Mouse (Mus musculus): ENCODE data around the gene Prep. TPM values are rescaled to one million over a fixed set of nuclear protein-coding genes. Genes with fewer than 3 reads are reported as not detected.
"Not testable (repeated sequence)": the region's sequence is repeated elsewhere in the genome, so short reads cannot be mapped to it uniquely, and the experiment has no call there.

The Prep gene
- polyA plus RNA-seq, 1 experiment from 2014 or later: 32.4 TPM

DNA sequence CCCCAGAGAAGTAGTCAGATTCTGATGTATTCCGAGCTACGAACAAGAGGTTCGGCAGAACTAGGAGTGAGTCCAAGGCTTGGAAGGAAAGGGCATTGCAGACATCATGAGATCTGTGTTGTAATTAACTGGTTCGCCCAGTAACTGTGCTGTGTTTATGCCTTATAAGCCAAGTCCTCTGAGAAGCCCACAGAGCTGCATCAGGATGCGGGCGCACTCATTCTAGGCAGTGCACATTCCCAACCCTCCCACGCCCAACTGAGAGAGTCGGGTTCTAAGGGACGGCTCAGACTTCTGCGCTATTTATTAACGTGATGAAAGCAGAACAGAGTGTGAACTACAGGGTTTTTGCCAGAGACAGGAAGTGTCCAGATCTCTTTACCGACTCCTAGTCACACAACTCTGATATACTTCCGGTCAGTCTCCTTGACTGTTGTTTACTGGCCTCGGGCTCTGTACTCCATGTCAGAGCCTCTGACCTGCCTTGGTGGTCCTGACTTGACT is 87.6 kb downstream of the Prep start:
- Histone ChIP-seq H3K4me2 (ENCODE audit: low read depth) (no peak overlapping the region), H3K27ac (ENCODE audit: low read depth, low read length) (no peak overlapping the region), H3K4me1 (ENCODE audit: control insufficient read depth, insufficient read depth, low read length) (no peaks in the 10 kb centered on the region; the same call in 1 of the 2 replicates), H3K4me3 (ENCODE audit: low read depth, low read length) (no peak overlapping the region), H3K36me3 (ENCODE audit: control insufficient read depth, insufficient read depth, low read length) (peaks cover 14% of the 10 kb centered on the region), H3K9ac (ENCODE audit: low read length) (no peak overlapping the region), H3K9me3 (ENCODE audit: control insufficient read depth, low read length) (no peaks in the 10 kb centered on the region), H3K27me3 (ENCODE audit: control insufficient read depth, insufficient read depth, low read length) (no peaks in the 10 kb centered on the region)
- DNase-seq (ENCODE audit: low spot score) (no peak), ATAC-seq (ENCODE audit: insufficient read depth, low FRiP score, low TSS enrichment) (no peak)
- 94% methylated on average over 14 of the region's 14 CpGs for WGBS

DNA sequence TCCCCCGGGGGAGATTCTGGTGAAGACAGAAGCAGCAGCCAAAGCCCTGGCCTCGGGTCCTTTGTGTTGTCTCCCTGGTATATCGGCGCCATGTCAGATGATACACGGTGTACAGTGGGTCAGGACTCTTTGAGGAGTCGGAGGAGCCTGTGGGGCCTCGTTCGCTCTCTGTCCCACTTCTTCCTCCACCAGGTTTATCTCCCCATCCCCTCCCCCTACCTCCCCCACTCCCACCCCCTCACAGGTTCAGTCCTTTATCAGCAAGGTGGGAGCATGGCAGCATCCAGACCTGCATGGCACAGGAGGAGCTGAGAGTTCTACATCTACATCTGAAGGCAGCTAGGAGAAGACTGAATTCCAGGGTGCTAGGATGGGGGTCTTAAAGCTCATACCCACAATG is 98.8 kb downstream of the Prep start:
- H3K4me2 ChIP-seq (ENCODE audit: low read depth): no peak overlapping the region
- WGBS: 91% methylated on average over 8 of the region's 8 CpGs
- no peaks in the 10 kb centered on the region for H3K9me3 ChIP-seq (ENCODE audit: control insufficient read depth, low read length)
- H3K27ac ChIP-seq (ENCODE audit: low read depth, low read length): no peak overlapping the region
- H3K27me3 ChIP-seq (ENCODE audit: control insufficient read depth, insufficient read depth, low read length): no peaks in the 10 kb centered on the region
- no peaks in the 10 kb centered on the region for H3K4me1 ChIP-seq (ENCODE audit: control insufficient read depth, insufficient read depth, low read length)
- DNase-seq (ENCODE audit: low spot score) (no peak), ATAC-seq (ENCODE audit: insufficient read depth, low FRiP score, low TSS enrichment) (no peak)
- no peak overlapping the region for H3K4me3 ChIP-seq (ENCODE audit: low read depth, low read length)
- H3K9ac ChIP-seq (ENCODE audit: low read length): no peak overlapping the region
- no peaks in the 10 kb centered on the region for H3K36me3 ChIP-seq (ENCODE audit: control insufficient read depth, insufficient read depth, low read length)

DNA sequence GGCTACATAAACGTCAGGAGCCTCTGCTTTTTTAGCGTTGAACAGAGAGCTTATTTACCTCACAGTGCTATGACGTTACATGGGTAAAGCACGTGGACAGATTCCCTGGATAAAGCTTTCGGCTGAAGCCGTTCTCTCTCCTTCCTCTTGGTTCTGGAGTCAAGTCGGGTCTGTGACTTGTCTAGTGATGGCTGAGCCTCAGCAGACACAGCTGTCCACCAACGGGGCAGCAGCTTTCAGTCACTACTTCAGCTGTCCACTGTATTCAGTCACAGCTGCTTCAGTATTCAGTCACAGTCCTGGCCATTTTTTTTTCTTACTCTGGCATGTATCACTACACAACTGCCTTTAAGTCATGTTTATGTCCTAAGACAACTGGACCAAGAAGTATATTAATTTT is 106.9 kb downstream of the Prep start:
- no peak overlapping the region for H3K4me3 ChIP-seq (ENCODE audit: low read depth, low read length)
- no peak for ATAC-seq (ENCODE audit: insufficient read depth, low FRiP score, low TSS enrichment)
- no peak overlapping the region for H3K9ac ChIP-seq (ENCODE audit: low read length)
- H3K27me3 ChIP-seq (ENCODE audit: control insufficient read depth, insufficient read depth, low read length): no peaks in the 10 kb centered on the region
- no peaks in the 10 kb centered on the region for H3K4me1 ChIP-seq (ENCODE audit: control insufficient read depth, insufficient read depth, low read length)
- no peaks in the 10 kb centered on the region for H3K36me3 ChIP-seq (ENCODE audit: control insufficient read depth, insufficient read depth, low read length)
- 78% methylated on average over 8 of the region's 8 CpGs for WGBS
- DNase-seq (ENCODE audit: low spot score): no peak
- no peak overlapping the region for H3K27ac ChIP-seq (ENCODE audit: low read depth, low read length)
- H3K4me2 ChIP-seq (ENCODE audit: low read depth): no peak overlapping the region
- no peaks in the 10 kb centered on the region for H3K9me3 ChIP-seq (ENCODE audit: control insufficient read depth, low read length)

DNA sequence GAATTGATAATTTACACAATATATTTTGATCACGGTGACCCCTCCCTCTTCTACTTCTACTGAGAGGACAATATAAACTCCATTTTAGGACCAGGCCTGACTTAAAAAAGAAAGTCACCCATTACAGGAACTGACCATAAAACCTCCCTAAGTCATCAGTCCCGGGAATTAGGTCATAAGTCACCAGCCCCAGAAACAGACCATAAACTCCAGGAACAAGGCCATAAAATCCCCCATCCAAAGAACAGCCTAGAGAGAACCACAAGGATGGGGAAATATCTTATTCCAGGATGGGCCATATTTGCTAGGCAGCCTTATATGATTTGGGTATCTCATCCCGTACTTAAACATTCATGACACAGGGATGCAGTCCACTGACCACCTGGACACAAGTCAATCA is 107.3 kb downstream of the Prep start:
- no peaks in the 10 kb centered on the region for H3K36me3 ChIP-seq (ENCODE audit: control insufficient read depth, insufficient read depth, low read length)
- H3K27me3 ChIP-seq (ENCODE audit: control insufficient read depth, insufficient read depth, low read length): no peaks in the 10 kb centered on the region
- DNase-seq (ENCODE audit: low spot score): no peak
- H3K9me3 ChIP-seq (ENCODE audit: control insufficient read depth, low read length): no peaks in the 10 kb centered on the region
- H3K27ac ChIP-seq (ENCODE audit: low read depth, low read length): no peak overlapping the region
- no peak for ATAC-seq (ENCODE audit: insufficient read depth, low FRiP score, low TSS enrichment)
- H3K4me2 ChIP-seq (ENCODE audit: low read depth): no peak overlapping the region
- 70% methylated on average over 3 of the region's 3 CpGs for WGBS
- H3K9ac ChIP-seq (ENCODE audit: low read length): no peak overlapping the region
- H3K4me3 ChIP-seq (ENCODE audit: low read depth, low read length): no peak overlapping the region
- no peaks in the 10 kb centered on the region for H3K4me1 ChIP-seq (ENCODE audit: control insufficient read depth, insufficient read depth, low read length)

DNA sequence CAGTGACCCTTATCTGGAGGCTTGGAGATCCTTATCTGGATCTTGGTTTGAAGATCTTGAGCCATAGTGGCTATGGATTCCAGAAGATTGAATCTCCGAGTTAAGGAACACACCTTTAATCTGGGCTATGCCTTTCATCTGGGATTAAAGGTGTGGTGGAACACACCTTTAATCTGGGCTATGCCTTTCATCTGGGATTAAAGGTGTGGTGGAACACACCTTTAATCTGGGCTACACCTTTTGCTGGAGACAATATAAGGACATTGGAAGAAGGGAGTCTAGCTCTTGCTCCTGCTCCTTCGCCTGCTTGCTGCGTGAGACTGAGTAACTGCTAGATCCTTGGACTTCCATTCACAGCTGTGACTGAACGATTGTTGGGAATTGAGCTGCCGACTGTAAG is 110.8 kb downstream of the Prep start, which contains the start of gene Popdc3:
Popdc3 (plus strand) TSS at position 301 of the 400 bp plus-strand sequence.
- H3K36me3 ChIP-seq (ENCODE audit: control insufficient read depth, insufficient read depth, low read length); DNase-seq (ENCODE audit: low spot score); H3K27me3 ChIP-seq (ENCODE audit: control insufficient read depth, insufficient read depth, low read length); H3K9ac ChIP-seq (ENCODE audit: low read length); H3K27ac ChIP-seq (ENCODE audit: low read depth, low read length); H3K4me1 ChIP-seq (ENCODE audit: control insufficient read depth, insufficient read depth, low read length); H3K4me2 ChIP-seq (ENCODE audit: low read depth); H3K4me3 ChIP-seq (ENCODE audit: low read depth, low read length); ATAC-seq (ENCODE audit: insufficient read depth, low FRiP score, low TSS enrichment); H3K9me3 ChIP-seq (ENCODE audit: control insufficient read depth, low read length): not testable (repeated sequence)
- WGBS: no CpG with 5 or more reads among the region's 5 CpGs

DNA sequence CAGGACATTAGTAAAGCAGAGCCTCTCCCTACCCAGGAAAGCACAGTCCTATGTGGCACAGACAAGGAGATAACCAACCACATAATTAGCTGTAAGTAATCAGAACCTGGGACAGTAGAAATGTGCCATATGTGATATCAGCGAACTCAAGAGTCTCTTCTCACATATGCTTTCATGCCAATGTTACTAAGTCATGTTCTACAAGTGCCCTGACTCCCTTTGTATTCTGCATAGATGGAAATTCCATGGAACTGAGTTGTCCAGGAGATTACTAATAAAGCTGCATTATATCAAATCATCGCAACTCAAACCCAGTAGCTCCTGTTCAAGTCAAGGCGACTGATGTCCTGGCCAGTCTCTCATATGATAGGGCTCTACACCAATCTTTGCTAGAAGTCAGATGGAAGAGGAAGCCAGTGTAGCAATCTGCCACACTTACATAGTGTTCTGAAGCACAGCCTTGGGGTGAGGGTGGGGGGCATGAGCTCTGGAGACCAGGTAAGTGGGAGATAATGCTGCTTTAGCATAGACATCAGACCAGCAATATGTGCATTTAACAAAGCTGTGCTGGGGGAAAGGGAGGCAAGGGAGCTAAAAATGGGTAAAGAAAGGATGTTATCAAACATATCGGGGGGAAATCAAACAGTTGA is 113.8 kb downstream of the Prep start:
- 91% methylated on average over 4 of the region's 4 CpGs for WGBS
- ATAC-seq (ENCODE audit: insufficient read depth, low FRiP score, low TSS enrichment) (no peak), DNase-seq (ENCODE audit: low spot score) (no peak)
- Histone ChIP-seq H3K27ac (ENCODE audit: low read depth, low read length) (no peak overlapping the region), H3K9me3 (ENCODE audit: control insufficient read depth, low read length) (no peaks in the 10 kb centered on the region), H3K4me1 (ENCODE audit: control insufficient read depth, insufficient read depth, low read length) (no peaks in the 10 kb centered on the region), H3K4me2 (ENCODE audit: low read depth) (no peak overlapping the region), H3K27me3 (ENCODE audit: control insufficient read depth, insufficient read depth, low read length) (no peaks in the 10 kb centered on the region), H3K9ac (ENCODE audit: low read length) (no peak overlapping the region), H3K36me3 (ENCODE audit: control insufficient read depth, insufficient read depth, low read length) (no peaks in the 10 kb centered on the region), H3K4me3 (ENCODE audit: low read depth, low read length) (no peak overlapping the region)

DNA sequence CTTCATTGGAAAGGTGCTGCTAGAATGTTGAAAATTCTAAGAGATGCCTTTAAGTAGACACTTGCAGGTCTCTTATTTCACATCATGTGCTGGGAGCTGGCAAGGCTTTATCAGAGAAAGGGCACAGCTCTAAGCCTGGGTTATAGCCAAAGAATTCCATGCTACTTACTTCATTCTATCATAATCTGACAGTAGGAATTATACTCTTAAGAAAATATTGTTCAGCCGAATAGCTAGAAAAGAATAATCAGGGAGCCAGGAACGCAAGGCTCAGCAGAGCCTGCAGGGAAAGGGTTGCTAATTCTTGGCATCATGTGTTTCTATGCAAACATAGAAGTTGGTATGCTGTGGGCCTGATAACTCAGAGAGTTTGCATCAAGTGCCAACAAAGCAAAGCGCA is 114.3 kb downstream of the Prep start:
- no peaks in the 10 kb centered on the region for H3K36me3 ChIP-seq (ENCODE audit: control insufficient read depth, insufficient read depth, low read length)
- no peak overlapping the region for H3K27ac ChIP-seq (ENCODE audit: low read depth, low read length)
- H3K9me3 ChIP-seq (ENCODE audit: control insufficient read depth, low read length): no peaks in the 10 kb centered on the region
- H3K4me2 ChIP-seq (ENCODE audit: low read depth): no peak overlapping the region
- H3K4me1 ChIP-seq (ENCODE audit: control insufficient read depth, insufficient read depth, low read length): no peaks in the 10 kb centered on the region
- 91% methylated on average over 3 of the region's 3 CpGs for WGBS
- no peak overlapping the region for H3K4me3 ChIP-seq (ENCODE audit: low read depth, low read length)
- no peak overlapping the region for H3K9ac ChIP-seq (ENCODE audit: low read length)
- ATAC-seq (ENCODE audit: insufficient read depth, low FRiP score, low TSS enrichment) (no peak), DNase-seq (ENCODE audit: low spot score) (no peak)
- no peaks in the 10 kb centered on the region for H3K27me3 ChIP-seq (ENCODE audit: control insufficient read depth, insufficient read depth, low read length)

DNA sequence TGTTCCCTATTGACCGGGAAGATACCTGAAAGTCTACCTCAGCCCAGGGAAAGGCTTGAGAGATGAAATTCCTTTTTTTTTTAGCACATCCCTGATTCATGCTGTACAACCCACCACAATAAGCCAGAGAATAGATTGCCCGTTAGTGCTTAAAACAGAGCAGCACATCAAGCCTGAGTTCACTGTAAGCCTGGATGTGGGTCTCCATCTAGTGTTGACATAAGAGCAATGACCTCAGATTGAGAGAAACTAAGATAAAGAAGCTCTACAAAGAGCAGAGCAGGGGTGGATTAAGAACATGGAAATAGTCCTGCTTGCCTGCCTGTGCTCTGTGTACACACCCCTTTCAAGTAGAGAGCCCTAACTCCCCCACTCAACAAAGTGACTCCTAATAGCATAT is 118.5 kb downstream of the Prep start:
- H3K36me3 ChIP-seq (ENCODE audit: control insufficient read depth, insufficient read depth, low read length): no peaks in the 10 kb centered on the region
- H3K4me3 ChIP-seq (ENCODE audit: low read depth, low read length): no peak overlapping the region
- H3K4me1 ChIP-seq (ENCODE audit: control insufficient read depth, insufficient read depth, low read length): no peaks in the 10 kb centered on the region
- H3K9me3 ChIP-seq (ENCODE audit: control insufficient read depth, low read length): no peaks in the 10 kb centered on the region
- H3K27ac ChIP-seq (ENCODE audit: low read depth, low read length): no peak overlapping the region
- 94% methylated on average over 2 of the region's 2 CpGs for WGBS
- H3K4me2 ChIP-seq (ENCODE audit: low read depth): no peak overlapping the region
- ATAC-seq (ENCODE audit: insufficient read depth, low FRiP score, low TSS enrichment) (no peak), DNase-seq (ENCODE audit: low spot score) (no peak)
- H3K9ac ChIP-seq (ENCODE audit: low read length): no peak overlapping the region
- H3K27me3 ChIP-seq (ENCODE audit: control insufficient read depth, insufficient read depth, low read length): no peaks in the 10 kb centered on the region
